Mouse (Mus musculus) C2C12 (cell line): ENCODE results near the gene Myt1l. TPM values are rescaled to one million over a fixed set of nuclear protein-coding genes. Genes with fewer than 3 reads are reported as not detected.

Source experiments
- H3K27me3 ChIP-seq: one replicate; pipeline ENCODE4 v1.6.1; 2011; ENCODE audit not compliant: control insufficient read depth, insufficient read depth, insufficient read length
- H3K36me3 ChIP-seq: one replicate; pipeline ENCODE4 v1.6.1; 2011; ENCODE audit not compliant: control insufficient read depth, insufficient read depth
- H3K4me3 ChIP-seq: one replicate; pipeline ENCODE4 v1.5.1; 2011; ENCODE audit warnings: mild to moderate bottlenecking, control low read depth; ENCODE audit not compliant: poor library complexity, insufficient read depth, severe bottlenecking
- H3K79me2 ChIP-seq: one replicate; pipeline ENCODE4 v1.6.1; 2011; ENCODE audit not compliant: control insufficient read depth, insufficient read depth
- H3K79me3 ChIP-seq: one replicate; pipeline ENCODE4 v1.6.1; 2011; ENCODE audit warnings: low read depth, control low read depth
- H3ac ChIP-seq: one replicate; pipeline ENCODE3; 2011; ENCODE audit warnings: low read depth; ENCODE audit not compliant: control insufficient read depth, insufficient read length
- CEBPB ChIP-seq: IDR thresholded peaks from one replicate; pipeline ENCODE4 v1.6.1; 2011; ENCODE audit warnings: low read depth, mild to moderate bottlenecking, control low read depth, moderate library complexity
- CTCF ChIP-seq: IDR thresholded peaks from one replicate; pipeline ENCODE4 v1.5.1; 2011; ENCODE audit not compliant: control insufficient read depth, insufficient read depth, insufficient read length
- FOSL1 ChIP-seq: IDR thresholded peaks from one replicate; pipeline ENCODE4 v1.8.0; 2011; ENCODE audit warnings: mild to moderate bottlenecking, low read length; ENCODE audit not compliant: poor library complexity, insufficient read depth, severe bottlenecking
- MAX ChIP-seq: IDR thresholded peaks from one replicate; pipeline ENCODE4 v1.6.1; 2011; ENCODE audit warnings: mild to moderate bottlenecking, control low read depth
- MYOD1 ChIP-seq: IDR thresholded peaks from one replicate; pipeline ENCODE4 v1.6.1; 2011; ENCODE audit warnings: low read depth; ENCODE audit not compliant: control insufficient read depth, insufficient read length
- MYOG ChIP-seq: IDR thresholded peaks from one replicate; pipeline ENCODE4 v1.6.1; 2011; ENCODE audit not compliant: control insufficient read depth, insufficient read length; ENCODE audit errors: extremely low read depth
- USF1 ChIP-seq: IDR thresholded peaks from one replicate; pipeline ENCODE4 v1.6.1; 2011; ENCODE audit warnings: low read depth, mild to moderate bottlenecking, control low read depth, moderate library complexity
- polyA plus RNA-seq: library from polyadenylated mRNA; unstranded; fragments of >200 nt; fragmentation: generic; extraction: Trizol; gene quantifications from one replicate; pipeline ENCODE4 v1.2.1, GENCODE M21; 2012; ENCODE audit warnings: missing spikeins

Myt1l gene
- polyA plus RNA-seq, 1 experiment = not detected

GRCm38 (mm10) chr12:29671984-29672383, 143.8 kb downstream of the Myt1l start:
- H3K79me2 ChIP-seq = no peaks in the 10 kb centered on the region
- H3K4me3 ChIP-seq = no peak overlapping the region
- H3K27me3 ChIP-seq = no peaks in the 10 kb centered on the region
- H3ac ChIP-seq = no peak overlapping the region
- no peaks in the 10 kb centered on the region for H3K36me3 ChIP-seq
- TF ChIP-seq CTCF (no peak), CEBPB (no peak), MAX (no peak), MYOG (no peak), MYOD1 (no peak), USF1 (no peak), FOSL1 (no peak)
- no peaks in the 10 kb centered on the region for H3K79me3 ChIP-seq

- H3K36me3 ChIP-seq = no peaks in the 10 kb centered on the region
- H3K27me3 ChIP-seq = no peaks in the 10 kb centered on the region
- H3K4me3 ChIP-seq = no peak overlapping the region
- TF ChIP-seq USF1 (no peak), MAX (no peak), FOSL1 (no peak)
- H3K79me2 ChIP-seq = no peaks in the 10 kb centered on the region
- H3ac ChIP-seq = no peak overlapping the region
- H3K79me3 ChIP-seq = no peaks in the 10 kb centered on the region
Observed at GRCm38 (mm10) chr12:29675594-29676362, 147.6 kb downstream of the Myt1l start.

- no peaks in the 10 kb centered on the region for H3K79me3 ChIP-seq
- no peaks in the 10 kb centered on the region for H3K27me3 ChIP-seq
- H3ac ChIP-seq = no peak overlapping the region
- H3K4me3 ChIP-seq = no peak overlapping the region
- H3K36me3 ChIP-seq = no peaks in the 10 kb centered on the region
- H3K79me2 ChIP-seq = no peaks in the 10 kb centered on the region
- TF ChIP-seq FOSL1 = no peak
- TF ChIP-seq MYOG = no peak
- TF ChIP-seq MYOD1 = no peak
Observed at GRCm38 (mm10) chr12:29682384-29682783, 154.2 kb downstream of the Myt1l start.

GRCm38 (mm10) chr12:29682946-29683345, 154.8 kb downstream of the Myt1l start:
- no peak for TF ChIP-seq MYOG
- TF ChIP-seq CTCF = no peak
- TF ChIP-seq CEBPB = no peak
- TF ChIP-seq FOSL1 = no peak
- no peak for TF ChIP-seq USF1
- TF ChIP-seq MYOD1 = no peak
- TF ChIP-seq MAX = no peak
- Histone ChIP-seq H3K36me3 (no peaks in the 10 kb centered on the region), H3ac (no peak overlapping the region), H3K4me3 (no peak overlapping the region), H3K27me3 (no peaks in the 10 kb centered on the region), H3K79me2 (no peaks in the 10 kb centered on the region), H3K79me3 (no peaks in the 10 kb centered on the region)

- TF ChIP-seq MYOD1 = no peak
- TF ChIP-seq FOSL1 = no peak
- TF ChIP-seq CEBPB = no peak
- TF ChIP-seq CTCF = no peak
- TF ChIP-seq MAX = no peak
- no peak for TF ChIP-seq MYOG
- no peak for TF ChIP-seq USF1
- no peaks in the 10 kb centered on the region for H3K27me3 ChIP-seq
- no peaks in the 10 kb centered on the region for H3K79me2 ChIP-seq
- H3K79me3 ChIP-seq = no peaks in the 10 kb centered on the region
- H3K4me3 ChIP-seq = no peak overlapping the region
- no peaks in the 10 kb centered on the region for H3K36me3 ChIP-seq
- no peak overlapping the region for H3ac ChIP-seq
Observed at GRCm38 (mm10) chr12:29686241-29686640, 158.1 kb downstream of the Myt1l start.

GRCm38 (mm10) chr12:29691566-29691965, 163.4 kb downstream of the Myt1l start:
- TF ChIP-seq USF1 (no peak), MYOD1 (no peak), CEBPB (no peak), MAX (no peak), FOSL1 (no peak), CTCF (no peak), MYOG (no peak)
- Histone ChIP-seq H3K4me3 (no peak overlapping the region), H3K36me3 (no peaks in the 10 kb centered on the region), H3ac (no peak overlapping the region), H3K79me2 (no peaks in the 10 kb centered on the region), H3K79me3 (no peaks in the 10 kb centered on the region), H3K27me3 (no peaks in the 10 kb centered on the region)
